Mouse (Mus musculus) heart, adult 11 months (tissue): Measurements from ENCODE around the gene Kctd18.
A peak's percentile ranks its signal among the peaks of the same experiment; 100 is the strongest.

Experiments used
- DNase-seq: peaks from one replicate; pipeline ENCODE4 v3.0.0; 2022

Gene Kctd18

GRCm38 (mm10) chr1:58018856-58019255, at the start of gene Kctd18:
Gene Kctd18 (minus strand): TSS chr1:58018956.
- peak; percentile 17 for DNase-seq

GRCm38 (mm10) chr1:58065606-58066005, 46.9 kb upstream of the Kctd18 start:
- peak; percentile 92 for DNase-seq

DNA sequence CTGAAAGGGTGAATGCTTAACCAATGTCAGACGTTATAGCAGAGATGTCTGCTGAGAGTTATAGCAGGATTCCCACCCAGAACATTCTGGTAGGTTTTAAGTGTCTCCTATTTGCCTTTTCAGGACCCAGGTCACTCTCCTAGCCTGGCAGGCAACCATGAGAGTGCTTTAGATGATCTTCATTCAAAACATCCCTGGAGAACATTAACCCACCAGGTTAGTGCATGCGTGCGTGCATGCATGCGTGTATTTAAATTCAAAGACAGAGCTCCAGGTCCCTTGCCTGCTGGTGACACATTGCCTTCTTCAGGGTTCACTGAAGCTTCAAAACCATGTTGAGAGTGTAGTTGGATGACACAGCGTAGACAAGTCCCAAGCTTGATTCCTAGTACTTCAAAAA, 46.4 kb upstream of the Kctd18 start:
- DNase-seq = peak; percentile 88

DNA sequence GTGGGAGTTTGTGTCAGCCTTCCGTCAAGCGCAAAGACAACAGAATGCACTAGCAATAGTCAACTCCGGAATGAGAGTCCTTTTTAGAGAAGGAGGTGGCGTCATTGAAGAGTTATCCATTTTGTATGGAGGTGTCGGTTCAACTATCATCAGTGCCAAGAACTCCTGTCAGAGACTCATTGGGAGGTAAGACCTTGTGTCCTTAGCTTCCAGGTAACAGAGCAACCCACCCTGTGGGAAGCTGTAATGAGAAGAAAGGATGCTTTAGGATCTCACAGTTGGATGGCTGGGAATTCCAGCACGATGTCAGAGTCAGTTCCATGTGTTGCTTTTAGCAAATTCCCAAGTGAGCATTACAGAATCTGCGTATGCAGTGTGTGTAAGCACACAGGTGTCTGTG, 43.4 kb upstream of the Kctd18 start:
- peak; percentile 58 for DNase-seq

GRCm38 (mm10) chr1:58058846-58059245, 40.1 kb upstream of the Kctd18 start:
- peak; percentile 83 for DNase-seq

GRCm38 (mm10) chr1:58056939-58057338, 38.2 kb upstream of the Kctd18 start:
- peak; percentile 95 for DNase-seq

DNA sequence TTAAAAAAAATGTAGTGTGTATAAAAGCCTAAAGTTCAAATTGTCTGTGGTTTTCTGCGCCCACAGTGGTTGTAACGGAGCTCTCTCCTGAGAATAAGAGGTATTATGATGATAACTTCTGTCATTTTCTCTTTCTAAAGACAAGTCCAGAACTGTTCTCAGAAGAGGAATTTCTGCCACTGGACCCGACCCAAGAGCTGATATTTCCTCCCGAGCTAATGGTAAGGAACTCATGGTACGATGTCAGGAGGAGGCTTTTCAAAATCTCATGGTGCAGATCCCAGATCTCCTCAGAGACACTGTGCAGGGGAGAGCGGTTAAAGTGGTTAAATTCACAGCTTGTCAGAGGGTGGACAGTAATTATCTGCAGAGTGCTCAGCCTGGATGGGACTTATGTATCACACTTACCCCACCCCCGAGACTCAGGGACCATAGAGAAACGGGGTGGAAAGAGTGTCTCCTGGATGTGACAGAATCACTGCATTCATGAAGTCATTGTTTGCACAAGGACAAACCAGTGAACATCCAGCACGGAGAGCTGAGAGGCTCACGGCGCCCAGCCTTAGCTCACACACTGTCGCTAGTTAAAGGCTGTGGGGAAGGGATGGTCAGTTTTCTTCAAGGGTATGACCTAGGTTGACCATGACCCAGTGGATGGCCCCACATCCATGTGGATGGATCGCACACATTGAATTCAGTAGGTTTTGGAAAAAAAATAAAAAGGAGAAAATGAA, 37.5 kb upstream of the Kctd18 start:
- DNase-seq = peak; percentile 80

DNA sequence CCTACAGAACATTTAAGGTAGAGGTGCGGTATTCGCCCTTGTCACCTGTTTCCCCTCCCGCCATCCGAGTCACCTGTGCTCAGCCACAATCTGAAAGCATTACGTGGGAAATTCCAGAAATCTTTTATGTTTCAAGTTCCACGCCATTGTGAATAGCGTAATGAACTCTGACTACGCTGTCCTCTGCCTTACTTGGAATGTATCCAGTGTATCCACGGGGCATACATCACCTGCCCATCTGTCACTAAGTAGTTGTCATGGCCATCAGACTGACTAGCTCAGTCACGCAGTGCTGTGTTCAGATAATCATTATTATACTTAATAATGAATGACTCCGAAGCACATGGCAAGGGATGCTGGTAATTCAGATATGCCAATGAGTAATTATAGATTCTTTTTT, 36.8 kb upstream of the Kctd18 start:
- peak; percentile 71 for DNase-seq

DNA sequence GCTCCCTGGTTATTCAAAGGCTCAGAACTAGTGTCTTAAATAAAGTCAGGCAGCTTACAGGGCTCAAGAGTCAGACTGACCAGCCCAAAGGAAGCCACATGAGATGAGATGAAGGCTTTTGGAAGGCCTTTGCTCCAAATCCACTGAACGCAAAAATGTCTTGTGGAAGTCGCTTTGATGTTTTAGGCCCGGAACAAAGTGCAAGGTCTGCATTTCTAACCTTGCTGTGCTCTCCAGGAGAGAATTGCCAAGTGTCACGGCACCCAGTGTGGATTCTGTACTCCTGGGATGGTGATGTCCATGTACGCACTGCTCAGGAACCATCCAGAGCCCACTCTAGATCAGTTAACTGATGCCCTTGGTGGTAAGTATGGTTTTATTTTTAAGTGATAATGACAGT, 30.4 kb upstream of the Kctd18 start:
- peak; percentile 55 for DNase-seq

- DNase-seq = peak; percentile 68
Measured at GRCm38 (mm10) chr1:58046721-58047290, 28.1 kb upstream of the Kctd18 start.

DNA sequence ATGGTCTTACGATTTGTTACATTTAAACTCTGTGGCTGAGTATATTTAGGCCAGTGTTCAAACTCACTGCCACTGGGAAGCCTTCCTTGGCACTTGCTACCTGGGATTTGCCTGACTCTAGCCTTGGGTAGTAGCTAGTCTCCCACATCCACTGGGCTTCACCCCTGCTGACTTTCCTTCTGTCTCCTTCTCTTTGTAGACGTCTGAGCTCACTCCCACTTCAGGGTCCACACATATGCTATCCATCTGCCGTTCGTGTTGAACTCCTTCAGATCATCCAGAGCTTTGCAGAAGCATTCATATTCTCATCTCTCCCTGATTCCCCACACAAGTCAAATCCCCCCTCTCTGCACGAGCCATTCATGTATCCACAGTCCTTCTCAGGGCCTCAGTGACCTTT, 26.8 kb upstream of the Kctd18 start:
- DNase-seq = peak; percentile 69

DNA sequence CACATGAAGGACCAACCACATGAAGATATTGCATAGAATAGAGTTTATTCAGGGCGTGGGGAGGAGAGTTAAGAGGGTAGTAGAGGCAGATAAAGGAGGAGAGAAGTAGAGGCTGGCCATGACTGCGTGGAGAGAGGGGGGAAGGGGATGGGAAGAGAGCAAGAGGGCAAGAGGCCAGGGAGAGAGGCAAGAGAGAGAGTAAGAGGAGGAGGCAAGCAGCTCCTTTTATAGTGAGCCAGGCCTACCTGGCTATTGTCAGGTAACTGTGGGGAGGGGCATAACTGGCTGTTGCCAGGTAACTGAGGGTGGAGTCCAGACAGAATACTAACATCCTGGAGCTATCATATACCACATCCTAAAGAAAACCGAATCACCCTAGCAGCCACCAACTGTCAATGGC, 26.3 kb upstream of the Kctd18 start:
- peak; percentile 69 for DNase-seq

DNA sequence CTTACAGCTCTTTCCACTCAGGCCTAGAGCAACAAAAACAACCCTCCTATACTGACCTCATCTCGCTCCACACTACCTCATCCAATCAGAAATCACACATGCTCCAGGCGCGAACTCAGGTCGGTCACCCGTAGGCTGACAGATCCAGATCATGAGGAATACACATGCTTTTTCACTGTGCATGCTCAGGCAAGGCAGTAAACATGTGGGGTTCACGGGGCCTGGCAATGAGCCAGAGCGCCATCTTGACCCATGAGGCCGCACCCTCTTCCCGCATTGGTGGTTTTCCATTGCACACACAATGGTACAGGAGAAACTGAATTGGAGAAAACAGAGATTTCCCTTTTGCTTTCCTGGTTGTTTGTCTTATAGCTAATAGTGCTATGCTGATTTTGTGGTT, 18.6 kb upstream of the Kctd18 start:
- peak; percentile 62 for DNase-seq

- peak; percentile 94 for DNase-seq
Measured at GRCm38 (mm10) chr1:58031160-58031769, 12.5 kb upstream of the Kctd18 start.

DNA sequence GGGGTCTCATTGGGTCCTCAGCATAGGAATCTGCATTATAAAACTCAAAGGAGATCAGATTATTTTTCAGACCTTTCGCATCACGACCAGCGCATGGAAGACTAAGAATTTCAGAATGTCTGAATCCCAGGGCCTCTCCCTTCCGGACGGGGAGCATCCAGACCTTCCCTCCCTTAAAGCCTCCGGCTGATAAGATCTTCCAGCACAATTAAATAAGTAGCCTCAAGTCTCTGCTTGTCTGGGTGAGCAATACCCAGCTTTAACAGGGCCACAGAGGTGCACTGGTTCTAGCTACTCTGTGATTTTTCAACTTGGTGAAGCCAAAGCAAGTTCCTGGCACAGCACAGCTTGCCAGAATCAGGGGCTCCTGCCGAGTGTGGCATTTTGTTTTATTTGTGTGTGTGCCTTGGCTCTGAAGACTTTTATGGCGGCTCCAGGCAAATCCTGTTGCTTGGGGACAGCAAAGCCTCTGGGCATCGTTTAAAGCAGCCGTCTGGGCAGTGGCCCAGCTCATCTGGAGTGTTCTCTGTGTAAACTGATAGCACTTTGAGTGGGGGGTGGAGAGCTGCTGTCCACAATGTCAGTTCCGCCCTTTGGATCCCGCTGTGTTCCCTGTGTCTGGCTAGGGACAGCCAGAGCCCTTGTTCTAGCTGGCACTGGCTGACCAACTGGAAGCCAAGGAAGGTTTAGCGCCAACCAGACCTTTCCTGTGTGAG, 11.6 kb upstream of the Kctd18 start:
- DNase-seq = peak; percentile 99

DNA sequence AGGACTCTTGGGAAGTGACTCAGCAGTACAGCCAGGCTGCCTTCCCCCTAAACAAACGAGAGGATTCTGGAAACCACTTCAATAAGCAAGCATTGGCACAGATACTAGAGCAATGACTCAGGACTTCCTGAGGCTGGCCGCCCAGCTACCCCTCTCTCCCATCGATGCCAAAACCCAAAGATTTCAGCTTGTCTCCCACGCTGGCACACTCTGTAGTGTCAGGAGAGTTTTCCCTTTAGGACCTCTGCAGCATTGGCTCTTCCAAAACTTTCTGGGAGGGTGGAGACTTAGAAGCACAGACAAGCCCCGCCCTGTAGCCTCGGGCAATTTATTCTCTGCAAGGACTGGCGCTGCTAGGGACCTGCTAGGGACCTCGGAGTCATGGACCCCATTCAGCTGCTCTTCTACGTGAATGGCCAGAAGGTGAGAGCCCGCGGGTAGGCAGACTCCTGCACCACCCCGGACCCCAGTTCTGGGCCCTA, 10.9 kb upstream of the Kctd18 start, which contains the start of gene Aox1:
Gene Aox1, plus strand, starts transcription at position 296 of the 482 bp plus-strand sequence.
- peak; percentile 99 for DNase-seq

- DNase-seq = no peak
Measured at GRCm38 (mm10) chr1:58027707-58028106, 9.0 kb upstream of the Kctd18 start.

DNA sequence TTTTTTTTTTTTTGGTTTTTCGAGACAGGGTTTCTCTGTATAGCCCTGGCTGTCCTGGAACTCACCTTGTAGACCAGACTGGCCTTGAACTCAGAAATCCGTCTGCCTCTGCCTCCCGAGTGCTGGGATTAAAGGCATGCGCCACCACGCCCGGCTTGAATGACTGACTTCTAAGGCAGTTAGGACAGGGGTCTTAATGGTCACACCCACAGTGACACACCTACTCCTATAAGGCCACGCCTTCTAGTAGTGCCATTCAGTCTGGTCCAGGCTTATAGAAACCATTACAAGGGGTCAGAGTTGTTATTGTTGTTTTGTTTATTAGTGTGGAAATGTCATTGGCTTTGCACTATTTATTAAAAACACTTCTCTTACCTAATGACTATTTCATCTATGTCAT, 12.4 kb downstream of the Kctd18 start:
- DNase-seq = peak; percentile 44

- DNase-seq = no peak
Measured at GRCm38 (mm10) chr1:57998146-57998545, 20.6 kb downstream of the Kctd18 start.

DNA sequence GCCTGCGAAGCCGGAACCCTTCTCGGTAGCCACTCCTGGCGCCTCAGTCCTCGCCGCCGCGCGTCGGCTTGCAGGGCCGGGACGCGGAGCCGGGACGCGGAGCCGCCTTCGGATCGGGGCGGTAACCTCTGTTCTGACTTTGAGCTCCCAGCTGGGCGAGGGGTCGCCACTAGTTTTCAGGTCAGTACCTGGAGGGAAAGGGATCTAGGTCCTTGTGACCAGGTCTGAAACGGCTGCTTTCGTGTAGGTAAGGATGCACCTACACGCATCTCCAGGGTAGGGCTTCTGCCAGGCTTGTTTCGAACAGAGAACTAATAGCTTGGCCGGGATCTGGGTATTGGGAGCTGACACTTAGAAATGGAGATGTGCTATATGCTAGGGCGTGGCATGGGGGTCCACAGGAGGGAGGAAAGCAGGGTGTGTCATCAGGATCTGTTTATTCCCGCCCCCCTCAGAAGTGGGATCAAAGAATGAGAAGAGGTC, 22.6 kb downstream of the Kctd18 start:
- no peak for DNase-seq

GRCm38 (mm10) chr1:57995432-57996132, 23.2 kb downstream of the Kctd18 start, which contains the start of gene Sgo2a:
Gene Sgo2a (plus strand): TSS chr1:57995971.
- peak; percentile 99 for DNase-seq

DNA sequence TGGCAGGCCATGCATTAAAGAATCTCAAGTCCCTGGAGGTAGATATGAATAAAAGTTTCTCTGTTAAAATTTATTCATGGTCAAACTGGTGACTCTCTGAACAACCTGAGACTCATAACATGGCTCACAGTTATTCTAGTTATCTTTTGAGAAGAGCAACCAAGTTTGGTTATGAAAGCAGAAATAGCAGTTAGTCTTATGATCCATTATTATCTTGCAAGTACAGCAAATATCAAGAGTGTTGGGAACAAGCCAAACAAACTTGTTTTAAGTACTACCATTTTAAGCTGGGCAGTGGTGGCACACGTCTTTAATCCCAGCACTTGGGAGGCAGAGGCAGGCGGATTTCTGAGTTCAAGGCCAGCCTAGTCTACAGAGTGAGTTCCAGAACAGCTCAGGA, 27.5 kb downstream of the Kctd18 start:
- no peak for DNase-seq
